Mouse (Mus musculus): ENCODE results near the gene Smarcb1. TPM values are rescaled to one million over a fixed set of nuclear protein-coding genes. Genes with fewer than 3 reads are reported as not detected.

Gene Smarcb1
- total and polyA plus RNA-seq, 2 experiments: 10.9 to 18.1 TPM

DNA sequence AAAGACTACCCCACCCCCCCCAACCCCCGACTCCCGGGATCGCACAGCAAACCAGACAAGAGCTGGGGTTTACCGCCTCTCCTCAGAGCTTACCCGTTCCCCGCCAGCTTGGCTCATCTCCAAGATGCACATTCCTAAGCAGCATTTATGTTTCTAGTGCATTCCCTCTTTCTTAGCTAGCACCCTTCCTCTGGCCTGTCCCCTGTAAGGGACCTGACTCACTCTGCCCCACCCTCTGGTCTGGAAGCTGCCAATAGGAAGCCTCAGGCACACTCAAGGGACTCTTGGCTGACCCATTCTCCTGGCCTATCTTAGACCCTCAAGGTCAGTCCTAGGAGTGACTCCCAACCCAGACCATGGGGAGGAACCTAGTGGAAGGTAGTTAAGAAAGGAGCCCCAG lies 8.9 kb upstream of the Smarcb1 start:
- no peaks in the 10 kb centered on the region for H3K27me3 ChIP-seq (ENCODE audit: control insufficient read depth, insufficient read depth, low read length)
- H3K36me3 ChIP-seq (ENCODE audit: control insufficient read depth, insufficient read depth, low read length): no peaks in the 10 kb centered on the region
- TF ChIP-seq CTCF (IDR thresholded peaks at IDR 0.05; ENCODE audit: low read depth, low read length) (no peak), POLR2A (IDR thresholded peaks at IDR 0.05; ENCODE audit: extremely low read depth, insufficient read depth, low read length) (no peak)
- H3K79me2 ChIP-seq (ENCODE audit: control insufficient read depth, insufficient read depth, low read length): no peaks in the 10 kb centered on the region
- no peak overlapping the region for H3K9ac ChIP-seq (ENCODE audit: low read depth, low read length)
- DNase-seq (ENCODE audit: extremely low read depth, low read depth, low spot score): no peak
- WGBS: 58% methylated on average over 6 of the region's 6 CpGs
- peaks cover 9% of the 10 kb centered on the region for H3K4me1 ChIP-seq (ENCODE audit: control insufficient read depth, insufficient read depth, low read length)
- H3K4me3 ChIP-seq (ENCODE audit: insufficient read depth, low read depth, low read length): no peak overlapping the region
- H3K27ac ChIP-seq (replicated peaks; ENCODE audit: insufficient read depth, low read depth, low read length): no peak overlapping the region

- Histone ChIP-seq H3K4me1 (ENCODE audit: control insufficient read depth, insufficient read depth, low read length) (peaks cover 4% of the 10 kb centered on the region), H3K79me2 (ENCODE audit: control insufficient read depth, insufficient read depth, low read length) (0 out of 2 replicates have a peak, but pooled peaks cover 4% of the 10 kb centered on the region), H3K9ac (ENCODE audit: low read depth, low read length) (no peak overlapping the region), H3K36me3 (ENCODE audit: control insufficient read depth, insufficient read depth, low read length) (no peaks in the 10 kb centered on the region), H3K27me3 (ENCODE audit: control insufficient read depth, insufficient read depth, low read length) (no peaks in the 10 kb centered on the region), H3K27ac (replicated peaks; ENCODE audit: insufficient read depth, low read depth, low read length) (no peak overlapping the region), H3K4me3 (ENCODE audit: insufficient read depth, low read depth, low read length) (no peak overlapping the region)
- no peak for DNase-seq (ENCODE audit: extremely low read depth, low read depth, low spot score)
- no peak for TF ChIP-seq CTCF (IDR thresholded peaks at IDR 0.05; ENCODE audit: low read depth, low read length)
- no peak for TF ChIP-seq POLR2A (IDR thresholded peaks at IDR 0.05; ENCODE audit: extremely low read depth, insufficient read depth, low read length)
- 92% methylated on average over 13 of the region's 13 CpGs for WGBS
Measured at GRCm38 (mm10) chr10:75926396-75926795, 5.0 kb upstream of the Smarcb1 start.

GRCm38 (mm10) chr10:75924324-75924723 lies 2.9 kb upstream of the Smarcb1 start:
- WGBS: 34% methylated on average over 2 of the region's 2 CpGs
- Histone ChIP-seq H3K79me2 (ENCODE audit: control insufficient read depth, insufficient read depth, low read length) (0 out of 2 replicates have a peak, but pooled peaks cover 4% of the 10 kb centered on the region), H3K9ac (ENCODE audit: low read depth, low read length) (no peak overlapping the region), H3K27me3 (ENCODE audit: control insufficient read depth, insufficient read depth, low read length) (no peaks in the 10 kb centered on the region), H3K4me1 (ENCODE audit: control insufficient read depth, insufficient read depth, low read length) (peaks cover 8% of the 10 kb centered on the region), H3K27ac (replicated peaks; ENCODE audit: insufficient read depth, low read depth, low read length) (no peak overlapping the region), H3K4me3 (ENCODE audit: insufficient read depth, low read depth, low read length) (no peak overlapping the region), H3K36me3 (ENCODE audit: control insufficient read depth, insufficient read depth, low read length) (no peaks in the 10 kb centered on the region)
- TF ChIP-seq POLR2A (IDR thresholded peaks at IDR 0.05; ENCODE audit: extremely low read depth, insufficient read depth, low read length) (no peak), CTCF (IDR thresholded peaks at IDR 0.05; ENCODE audit: low read depth, low read length) (peak; percentile 41; the same call in 1 of the 2 replicates)
- DNase-seq (ENCODE audit: extremely low read depth, low read depth, low spot score): no peak

DNA sequence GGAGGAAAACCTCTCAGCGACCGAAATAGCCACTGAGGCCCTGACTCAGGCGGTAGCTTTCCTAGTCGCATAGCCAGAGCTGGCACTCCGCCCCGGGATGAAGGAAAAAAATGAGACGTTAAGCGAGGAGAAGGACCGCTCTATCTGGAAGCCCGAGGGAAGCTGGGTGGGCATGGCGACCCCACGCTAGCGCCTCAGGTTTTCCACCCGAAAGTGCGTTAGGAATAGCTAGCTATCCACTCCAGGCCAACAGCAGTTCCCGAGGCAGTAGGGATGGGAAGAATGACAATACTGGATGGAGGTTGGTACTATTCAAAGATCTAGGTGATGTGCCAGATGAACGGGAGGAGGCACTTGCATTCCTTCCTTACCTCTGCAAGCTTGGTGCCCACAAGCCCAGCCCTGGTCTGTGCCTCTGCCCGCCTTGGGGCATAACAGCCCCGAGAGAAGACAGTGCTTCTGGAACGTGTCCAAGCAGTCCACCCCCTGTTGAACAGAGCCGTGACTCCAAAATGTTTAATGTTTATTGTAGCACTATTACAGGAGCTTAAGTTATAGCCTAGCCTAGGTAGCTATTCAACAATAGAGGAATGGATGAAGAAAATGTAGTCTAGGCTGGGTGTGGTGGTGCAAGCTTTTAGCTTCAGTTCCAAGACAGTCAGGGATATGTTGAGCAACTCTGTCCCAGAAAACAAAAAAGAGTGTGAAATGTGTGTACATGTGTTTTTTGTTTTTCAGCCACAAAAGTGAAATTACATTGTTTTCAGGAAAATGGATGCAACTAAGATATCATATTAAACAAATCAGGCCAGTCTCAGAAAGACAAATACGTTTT lies 526 bp upstream of the Smarcb1 start:
- TF ChIP-seq POLR2A (IDR thresholded peaks at IDR 0.05; ENCODE audit: extremely low read depth, insufficient read depth, low read length): no peak
- no peak for TF ChIP-seq CTCF (IDR thresholded peaks at IDR 0.05; ENCODE audit: low read depth, low read length)
- Histone ChIP-seq H3K27me3 (ENCODE audit: control insufficient read depth, insufficient read depth, low read length) (no peaks in the 10 kb centered on the region), H3K27ac (replicated peaks; ENCODE audit: insufficient read depth, low read depth, low read length) (peak overlapping the region; percentile 61), H3K9ac (ENCODE audit: low read depth, low read length) (peak overlapping the region; percentile 74), H3K4me3 (ENCODE audit: insufficient read depth, low read depth, low read length) (peak overlapping the region; percentile 74), H3K36me3 (ENCODE audit: control insufficient read depth, insufficient read depth, low read length) (no peaks in the 10 kb centered on the region), H3K4me1 (ENCODE audit: control insufficient read depth, insufficient read depth, low read length) (peaks cover 8% of the 10 kb centered on the region), H3K79me2 (ENCODE audit: control insufficient read depth, insufficient read depth, low read length) (peaks cover 13% of the 10 kb centered on the region; the same call in 1 of the 2 replicates)
- WGBS: 5% methylated on average over 22 of the region's 22 CpGs
- no peak for DNase-seq (ENCODE audit: extremely low read depth, low read depth, low spot score)

DNA sequence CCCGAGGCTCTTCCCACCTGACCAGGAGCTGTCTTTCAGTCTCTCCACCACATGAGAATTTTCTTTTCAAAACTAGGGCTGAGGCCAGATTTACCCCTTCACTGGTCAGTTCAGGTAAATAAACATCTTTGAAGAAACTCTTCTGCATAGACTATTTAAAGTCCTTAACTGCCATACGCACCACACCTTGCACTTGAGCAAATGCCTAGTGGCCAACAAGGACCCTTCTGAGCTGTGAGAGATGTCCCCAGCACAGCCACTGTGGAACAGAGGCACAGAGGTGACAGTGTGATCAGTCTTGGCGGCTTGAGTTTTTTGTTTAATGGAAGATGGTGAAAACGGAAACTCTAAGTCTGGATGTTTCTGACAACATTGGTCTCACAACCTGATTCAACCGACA lies 2.4 kb downstream of the Smarcb1 start:
- no peak for TF ChIP-seq POLR2A (IDR thresholded peaks at IDR 0.05; ENCODE audit: extremely low read depth, insufficient read depth, low read length)
- no peak for TF ChIP-seq CTCF (IDR thresholded peaks at IDR 0.05; ENCODE audit: low read depth, low read length)
- peaks cover 8% of the 10 kb centered on the region for H3K4me1 ChIP-seq (ENCODE audit: control insufficient read depth, insufficient read depth, low read length)
- no peak overlapping the region for H3K9ac ChIP-seq (ENCODE audit: low read depth, low read length)
- peaks cover 21% of the 10 kb centered on the region for H3K79me2 ChIP-seq (ENCODE audit: control insufficient read depth, insufficient read depth, low read length)
- H3K4me3 ChIP-seq (ENCODE audit: insufficient read depth, low read depth, low read length): no peak overlapping the region
- 89% methylated on average over 5 of the region's 5 CpGs for WGBS
- H3K27ac ChIP-seq (replicated peaks; ENCODE audit: insufficient read depth, low read depth, low read length): no peak overlapping the region
- H3K27me3 ChIP-seq (ENCODE audit: control insufficient read depth, insufficient read depth, low read length): no peaks in the 10 kb centered on the region
- 0 out of 2 replicates have a peak, but pooled peaks cover 2% of the 10 kb centered on the region for H3K36me3 ChIP-seq (ENCODE audit: control insufficient read depth, insufficient read depth, low read length)
- DNase-seq (ENCODE audit: extremely low read depth, low read depth, low spot score): no peak

DNA sequence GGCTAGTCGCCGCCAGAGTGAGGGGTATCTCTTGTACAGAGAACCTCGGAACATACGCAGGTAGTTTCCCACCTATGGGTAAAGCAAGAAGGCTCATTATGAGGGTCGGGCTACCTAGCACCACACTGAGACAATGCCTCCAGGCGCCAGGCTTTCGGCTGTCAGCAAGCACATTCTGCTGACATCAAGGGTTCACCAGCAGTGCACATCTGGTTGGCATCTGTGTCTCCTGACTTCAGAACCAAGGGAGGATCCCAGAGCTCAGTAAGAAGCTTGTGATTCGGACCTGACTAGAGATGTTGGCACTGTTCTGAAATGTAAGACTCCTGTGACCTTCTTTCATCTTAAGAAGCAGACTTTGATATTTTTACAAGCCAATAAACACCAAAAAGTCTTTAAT lies 4.6 kb downstream of the Smarcb1 start:
- Histone ChIP-seq H3K27me3 (ENCODE audit: control insufficient read depth, insufficient read depth, low read length) (no peaks in the 10 kb centered on the region), H3K36me3 (ENCODE audit: control insufficient read depth, insufficient read depth, low read length) (0 out of 2 replicates have a peak, but pooled peaks cover 2% of the 10 kb centered on the region), H3K4me3 (ENCODE audit: insufficient read depth, low read depth, low read length) (no peak overlapping the region), H3K9ac (ENCODE audit: low read depth, low read length) (no peak overlapping the region), H3K79me2 (ENCODE audit: control insufficient read depth, insufficient read depth, low read length) (peaks cover 19% of the 10 kb centered on the region), H3K27ac (replicated peaks; ENCODE audit: insufficient read depth, low read depth, low read length) (no peak overlapping the region), H3K4me1 (ENCODE audit: control insufficient read depth, insufficient read depth, low read length) (peaks cover 6% of the 10 kb centered on the region; the same call in 1 of the 2 replicates)
- WGBS: 90% methylated on average over 8 of the region's 8 CpGs
- TF ChIP-seq CTCF (IDR thresholded peaks at IDR 0.05; ENCODE audit: low read depth, low read length) (no peak), POLR2A (IDR thresholded peaks at IDR 0.05; ENCODE audit: extremely low read depth, insufficient read depth, low read length) (no peak)
- DNase-seq (ENCODE audit: extremely low read depth, low read depth, low spot score): no peak
